Mouse (Mus musculus) kidney, adult 8-10 months (tissue): ENCODE data around the gene Ncoa1.
"Not testable (repeated sequence)": the region's sequence is repeated elsewhere in the genome, so short reads cannot be mapped to it uniquely, and the experiment has no call there.

Source experiments
- DNase-seq, 2 experiments: peaks; one replicate each; pipeline ENCODE4 v3.0.0; 2022

The Ncoa1 gene

GRCm38 (mm10) chr12:4392074-4392473 is 84.9 kb downstream of the Ncoa1 start:
- no peak for DNase-seq

DNA sequence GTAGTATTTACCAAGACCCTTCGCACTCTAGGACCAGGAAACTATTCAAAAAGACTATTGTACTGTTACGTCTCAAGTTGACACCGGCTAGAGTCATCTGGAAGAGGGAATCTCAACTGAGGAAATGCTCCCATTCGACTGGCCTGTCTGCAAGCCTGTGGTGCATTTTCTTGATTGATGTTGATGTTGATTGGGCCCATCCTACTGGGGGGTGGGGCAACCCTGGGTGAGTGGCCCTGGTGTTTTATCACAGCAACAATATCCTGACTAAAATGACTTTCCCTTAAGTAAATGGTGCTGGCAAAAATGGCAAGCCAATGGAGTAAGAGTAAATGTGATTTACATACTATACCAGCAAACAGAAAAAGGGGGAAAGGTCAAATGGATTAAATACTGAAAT is 85.7 kb downstream of the Ncoa1 start:
- DNase-seq, result no peak

GRCm38 (mm10) chr12:4390721-4391120 is 86.3 kb downstream of the Ncoa1 start:
- DNase-seq, result no peak

DNA sequence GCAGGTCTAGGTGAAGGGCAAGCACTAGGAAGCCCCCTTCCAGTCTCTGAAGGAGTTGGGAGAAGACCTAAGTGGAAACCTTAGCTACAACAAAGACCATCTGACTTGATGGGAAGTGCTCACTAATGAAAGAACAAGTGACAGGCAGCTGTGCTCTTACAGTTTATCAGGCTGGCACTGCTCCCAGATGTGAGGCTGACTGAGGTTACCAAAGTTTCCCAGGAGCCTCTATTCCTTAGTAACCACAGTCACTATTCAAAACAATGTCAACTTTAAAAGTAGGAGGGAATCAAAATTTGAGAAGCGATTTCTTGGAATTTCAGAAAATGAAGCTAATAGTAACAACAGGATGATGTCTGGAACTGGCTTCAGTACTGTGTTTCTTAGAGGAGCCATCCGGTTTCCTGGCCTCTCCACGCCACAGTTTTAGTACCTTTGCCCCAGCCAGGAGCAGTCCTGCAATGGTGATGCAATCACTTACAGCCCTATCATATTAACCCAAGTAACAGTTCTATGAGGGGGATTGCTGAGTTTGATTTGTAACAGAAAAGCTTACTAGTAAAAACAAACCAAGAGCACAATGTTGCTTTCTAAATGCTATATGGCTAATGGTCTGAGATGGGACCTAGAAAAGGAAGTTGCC is 90.8 kb downstream of the Ncoa1 start:
- no peak for DNase-seq

- DNase-seq, result no peak
These were observed 93.9 kb downstream of the Ncoa1 start for GRCm38 (mm10) chr12:4383061-4383460.

DNA sequence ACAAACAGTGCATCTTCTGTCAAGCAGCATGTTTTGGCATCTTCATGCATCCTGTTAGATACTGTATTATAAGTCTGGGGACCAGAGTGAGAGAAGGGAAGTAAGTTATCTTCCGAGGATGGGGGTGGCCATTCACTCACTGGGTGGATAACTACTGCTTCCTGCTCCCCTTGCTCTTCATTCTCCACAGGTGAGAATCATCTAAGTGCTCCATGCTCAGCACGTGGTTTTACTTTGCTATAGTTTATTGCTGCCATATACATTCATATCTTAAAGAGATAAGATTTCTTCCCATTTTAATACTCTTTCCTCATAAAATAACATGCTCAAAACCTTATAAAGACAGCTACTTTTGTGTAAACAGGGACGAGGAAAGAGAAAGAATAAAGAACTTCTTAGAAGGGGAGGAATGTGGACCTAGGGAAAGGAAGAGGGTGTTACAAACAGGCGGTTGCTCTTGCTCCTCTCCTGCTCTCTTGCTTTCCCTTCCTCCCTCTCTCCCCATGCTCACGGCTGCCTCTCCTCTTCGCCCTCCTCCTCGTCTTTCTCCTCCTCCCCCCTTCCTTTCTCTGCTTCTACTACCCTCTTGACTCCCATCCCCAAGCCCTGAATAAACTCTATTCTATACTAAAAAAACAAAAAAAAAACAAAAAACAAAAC is 97.6 kb downstream of the Ncoa1 start:
- no peak for DNase-seq

GRCm38 (mm10) chr12:4376475-4376874 is 100.5 kb downstream of the Ncoa1 start:
- no peak for DNase-seq

GRCm38 (mm10) chr12:4374816-4375493 is 102.0 kb downstream of the Ncoa1 start:
- DNase-seq, result no peak

DNA sequence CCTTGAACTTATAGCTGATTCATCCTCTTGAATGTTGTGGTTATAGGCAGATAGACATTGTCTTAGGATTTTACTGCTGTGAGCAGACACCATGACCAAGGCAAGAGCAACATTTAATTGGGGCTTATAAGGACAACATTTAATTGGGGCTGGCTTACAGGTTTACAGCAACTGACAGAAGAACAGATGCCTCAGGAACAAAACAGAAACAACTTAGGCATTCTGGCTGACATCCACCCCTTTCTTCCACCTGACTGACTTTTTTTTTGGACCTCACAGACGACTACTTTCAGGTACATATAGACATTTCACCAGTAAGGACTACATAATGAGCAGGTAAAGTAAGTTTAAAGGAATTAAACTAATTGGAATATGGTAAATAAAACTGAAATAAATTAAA is 105.6 kb downstream of the Ncoa1 start:
- DNase-seq, result no peak

DNA sequence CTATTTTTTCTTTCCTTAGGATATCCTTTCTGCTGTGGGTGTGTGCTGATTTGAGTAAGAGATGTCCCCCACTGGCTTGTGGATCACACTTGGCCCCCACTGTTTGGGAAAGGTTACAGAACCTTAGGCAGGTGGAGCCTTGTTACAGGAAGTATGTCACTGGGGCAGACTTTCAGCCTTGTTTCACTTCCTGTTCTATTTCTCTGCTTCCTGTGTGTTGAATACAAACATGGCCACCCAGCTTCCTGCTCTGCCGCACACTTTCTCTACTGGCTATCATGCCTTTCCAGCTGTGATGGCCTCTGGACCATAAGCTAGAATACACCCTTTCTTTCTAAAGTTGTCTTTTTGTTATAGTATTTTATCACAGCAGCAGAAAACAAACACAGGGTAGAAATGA is 111.0 kb downstream of the Ncoa1 start:
- DNase-seq, result no peak

GRCm38 (mm10) chr12:4359475-4359874 is 117.5 kb downstream of the Ncoa1 start:
- no peak for DNase-seq

- DNase-seq, result not testable (repeated sequence)
These were observed 118.3 kb downstream of the Ncoa1 start for GRCm38 (mm10) chr12:4358653-4359052.

DNA sequence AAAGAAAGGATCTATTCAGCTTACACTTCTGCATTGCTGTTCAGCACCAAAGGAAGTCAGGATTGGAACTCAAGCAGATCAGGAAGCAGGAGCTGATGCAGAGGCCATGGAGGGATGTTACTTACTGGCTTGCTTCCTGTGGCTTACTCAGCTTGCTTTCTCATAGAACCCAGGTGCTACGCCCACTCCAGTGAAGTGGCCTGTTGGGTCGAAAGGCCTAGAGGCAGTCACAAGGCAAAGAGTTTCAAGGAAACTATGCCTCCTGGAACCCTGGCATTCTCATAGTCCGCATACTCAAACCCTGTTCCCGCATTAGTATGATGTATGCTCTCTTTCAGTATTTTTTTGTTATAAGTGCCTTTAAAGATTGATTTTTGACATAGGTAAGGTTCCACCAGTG is 118.9 kb downstream of the Ncoa1 start:
- no peak for DNase-seq

DNA sequence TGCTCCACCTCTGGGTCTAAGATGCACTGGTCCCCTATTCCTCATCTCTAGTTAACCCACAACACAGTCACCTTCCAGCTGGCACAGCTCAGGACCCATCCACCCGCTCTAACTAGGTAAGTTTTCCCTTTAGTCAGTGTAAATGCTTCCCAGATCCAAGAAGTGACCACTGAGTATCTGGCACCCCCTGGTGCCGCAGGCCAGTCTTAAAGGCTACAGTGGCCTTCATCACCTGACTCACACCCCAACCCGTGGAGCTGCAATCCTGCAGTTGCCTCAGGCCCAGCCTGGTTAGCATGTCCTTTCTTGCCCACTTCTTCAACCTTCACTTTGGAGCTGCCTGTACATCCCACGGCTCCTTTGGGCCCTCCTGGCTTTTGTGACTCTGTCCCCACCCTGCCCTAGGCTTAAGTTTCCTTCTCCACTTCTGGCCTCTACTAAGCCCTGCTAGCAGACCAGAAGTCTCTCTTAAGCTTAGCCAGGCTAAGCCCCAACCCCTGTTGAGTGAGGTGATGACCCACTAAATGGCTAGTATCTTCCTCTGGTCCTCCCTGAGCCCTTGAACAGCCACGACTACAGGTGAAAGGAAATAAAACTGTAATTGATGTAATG is 120.0 kb downstream of the Ncoa1 start:
- no peak for DNase-seq

- no peak for DNase-seq
These were observed 121.8 kb downstream of the Ncoa1 start for GRCm38 (mm10) chr12:4355019-4355730.

DNA sequence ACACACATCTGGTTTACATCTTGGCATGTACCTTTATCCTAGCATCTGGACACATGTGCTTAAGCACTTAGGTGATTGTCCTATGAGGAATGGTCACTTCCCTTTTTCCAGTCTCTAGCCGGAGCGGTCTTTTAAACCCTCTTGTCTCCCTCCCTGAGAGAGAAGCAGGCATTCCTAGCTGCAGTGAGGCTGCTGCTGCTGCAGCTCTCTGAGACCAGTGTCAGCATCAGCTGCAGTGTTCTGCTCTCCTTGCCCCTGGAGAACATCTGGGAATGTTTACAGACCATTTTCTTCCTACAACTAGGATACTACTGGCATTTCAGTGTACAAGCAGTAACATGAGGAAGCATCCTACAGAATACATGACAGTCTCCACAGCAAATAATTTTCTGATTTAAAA is 133.8 kb downstream of the Ncoa1 start:
- no peak for DNase-seq

DNA sequence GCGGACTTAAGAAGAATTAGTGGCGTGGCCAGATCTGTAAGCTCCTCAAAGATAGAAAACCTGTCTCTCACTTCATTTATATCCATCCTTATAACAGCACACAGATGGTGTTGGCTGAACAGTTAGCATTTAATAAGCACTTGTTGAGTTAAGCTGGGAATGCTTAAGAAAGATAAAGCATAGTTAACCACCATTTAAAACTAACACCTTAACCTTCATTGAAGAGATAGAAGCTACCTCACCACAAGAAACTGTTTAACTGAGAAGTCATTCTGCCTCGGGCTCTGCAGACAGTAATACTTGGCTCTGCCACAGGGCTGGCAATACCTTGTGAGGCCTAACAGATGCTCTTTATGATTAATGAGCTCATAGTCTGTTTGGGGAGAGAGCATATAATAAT is 134.9 kb downstream of the Ncoa1 start:
- DNase-seq, result no peak

- no peak for DNase-seq
These were observed 136.6 kb downstream of the Ncoa1 start for GRCm38 (mm10) chr12:4340325-4340924.

- DNase-seq, result no peak
These were observed 153.4 kb downstream of the Ncoa1 start for GRCm38 (mm10) chr12:4323604-4324003.

DNA sequence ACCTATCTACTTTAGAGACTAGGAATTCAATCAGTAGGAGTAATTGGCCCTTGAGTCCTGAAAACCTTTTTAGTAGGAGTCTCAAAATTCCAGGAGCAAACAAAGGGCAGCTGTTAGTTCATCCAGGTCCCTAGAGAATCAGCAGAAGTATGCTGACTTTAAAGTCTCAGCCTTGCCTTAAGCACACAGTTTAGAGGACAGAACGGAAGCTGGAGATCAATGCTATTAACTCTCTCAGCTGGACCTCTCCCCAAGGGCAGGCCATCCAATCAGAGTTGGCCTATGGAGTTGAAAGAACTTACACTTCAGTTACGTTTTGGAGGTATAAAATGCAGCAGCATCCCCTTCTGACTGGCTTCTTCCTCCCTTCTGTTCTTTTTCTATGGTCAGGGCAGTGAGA is 154.8 kb downstream of the Ncoa1 start:
- DNase-seq, result no peak

- no peak for DNase-seq
These were observed 163.2 kb downstream of the Ncoa1 start for GRCm38 (mm10) chr12:4313824-4314223.

- no peak for DNase-seq
These were observed 170.2 kb downstream of the Ncoa1 start for GRCm38 (mm10) chr12:4306712-4307313.
